11 mouse cellular contexts compared by ENCODE assay signal in the genomic region with DNA sequence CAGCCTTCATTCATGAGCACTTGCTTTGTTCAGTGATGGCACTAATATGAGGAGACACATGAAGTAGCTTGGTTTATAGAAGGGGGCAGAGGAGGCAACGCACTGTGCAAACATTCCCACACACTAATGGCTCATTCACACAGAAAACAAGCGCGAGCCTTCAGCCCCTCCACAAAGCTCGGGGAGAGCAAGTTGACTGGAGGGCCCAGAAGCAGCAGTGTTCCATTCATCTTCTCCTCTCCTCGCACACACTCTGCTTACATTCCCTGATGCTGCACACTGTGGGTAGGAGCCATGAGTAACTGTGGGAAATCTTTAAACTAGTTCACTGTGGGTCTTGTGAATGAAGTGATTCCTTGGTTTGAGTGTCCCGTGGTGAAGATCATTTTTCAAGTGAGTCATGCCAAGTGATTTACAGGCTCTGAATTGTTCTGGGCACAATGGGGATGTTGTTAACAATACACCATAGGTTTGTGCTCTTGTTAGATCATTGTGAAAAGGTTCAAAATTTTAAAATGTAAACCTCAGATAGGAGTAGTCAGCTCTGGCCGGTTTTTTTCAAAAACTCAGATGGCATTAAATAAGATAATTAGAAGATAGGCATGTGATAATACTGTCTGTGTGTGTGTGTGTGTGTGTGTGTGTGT.
A peak's percentile ranks its signal among the peaks of the same experiment; 100 is the strongest.
DNase-seq lines count a peak whose midpoint lies in the region; ATAC-seq and TF ChIP-seq lines count a peak whose summit lies in the region.
"Had no signal": no experiment of that assay in that cellular context is flagged by ENCODE, and none has a peak within 500 bp of the region (broad histone marks: within the 10 kb centered on the region; RNA-seq: fewer than 3 reads in every experiment).

No protein-coding gene starts in this region.

- H3K36me3 ChIP-seq in embryonic facial prominence, embryonic 10.5 days (replicated peaks): no peaks in the 10 kb centered on the region
- no peaks in the 10 kb centered on the region for H3K36me3 ChIP-seq in hindbrain, embryonic 13.5 days
- no peaks in the 10 kb centered on the region for H3K36me3 ChIP-seq in myocyte (ENCODE audit: control insufficient read depth, insufficient read depth)
- H3K36me3 ChIP-seq in liver, embryonic 12.5 days: no peaks in the 10 kb centered on the region
- no peaks in the 10 kb centered on the region for H3K36me3 ChIP-seq in lung, postnatal 0 days (ENCODE audit: insufficient read depth, low read length)

- 0 out of 2 replicates have a peak, but pooled peaks cover 7% of the 10 kb centered on the region for H3K4me1 ChIP-seq in embryonic facial prominence, embryonic 10.5 days
- H3K4me1 ChIP-seq in hindbrain, embryonic 13.5 days (replicated peaks): no peaks in the 10 kb centered on the region; the same call in 1 of the 2 replicates
- no peaks in the 10 kb centered on the region for H3K4me1 ChIP-seq in liver, embryonic 12.5 days
- H3K4me1 ChIP-seq in lung, postnatal 0 days (ENCODE audit: insufficient read depth, low read depth, low read length): no peaks in the 10 kb centered on the region

- H3K27ac ChIP-seq in embryonic facial prominence, embryonic 10.5 days (replicated peaks): no peak overlapping the region
- H3K27ac ChIP-seq in hindbrain, embryonic 13.5 days: no peak overlapping the region
- H3K27ac ChIP-seq in liver, embryonic 12.5 days: no peak overlapping the region
- no peak overlapping the region for H3K27ac ChIP-seq in lung, postnatal 0 days (ENCODE audit: low read length)

- no peaks in the 10 kb centered on the region for H3K27me3 ChIP-seq in embryonic facial prominence, embryonic 10.5 days (replicated peaks; ENCODE audit: low read depth, poor library complexity, severe bottlenecking)
- no peaks in the 10 kb centered on the region for H3K27me3 ChIP-seq in hindbrain, embryonic 13.5 days
- no peaks in the 10 kb centered on the region for H3K27me3 ChIP-seq in myocyte (ENCODE audit: control insufficient read depth, insufficient read depth, insufficient read length)
- no peaks in the 10 kb centered on the region for H3K27me3 ChIP-seq in liver, embryonic 12.5 days (replicated peaks)
- no peaks in the 10 kb centered on the region for H3K27me3 ChIP-seq in lung, postnatal 0 days (replicated peaks; ENCODE audit: insufficient read depth, low read length)

- H3K4me2 ChIP-seq in hindbrain, embryonic 13.5 days: no peak overlapping the region
- peak overlapping the region; percentile 30 for H3K4me2 ChIP-seq in myocyte (ENCODE audit: low read depth)
- H3K4me2 ChIP-seq in liver, embryonic 12.5 days: no peak overlapping the region
- no peak overlapping the region for H3K4me2 ChIP-seq in lung, postnatal 0 days (replicated peaks; ENCODE audit: low read depth, low read length)

- no peaks in the 10 kb centered on the region for H3K9me3 ChIP-seq in embryonic facial prominence, embryonic 10.5 days
- no peaks in the 10 kb centered on the region for H3K9me3 ChIP-seq in hindbrain, embryonic 13.5 days
- no peaks in the 10 kb centered on the region for H3K9me3 ChIP-seq in liver, embryonic 12.5 days (replicated peaks)
- no peaks in the 10 kb centered on the region for H3K9me3 ChIP-seq in lung, postnatal 0 days (ENCODE audit: low read length)

- no peak overlapping the region for H3K4me3 ChIP-seq in embryonic facial prominence, embryonic 10.5 days
- H3K4me3 ChIP-seq in hindbrain, embryonic 13.5 days: no peak overlapping the region
- no peak overlapping the region for H3K4me3 ChIP-seq in myocyte
- no peak overlapping the region for H3K4me3 ChIP-seq in liver, embryonic 12.5 days
- H3K4me3 ChIP-seq in lung, postnatal 0 days (ENCODE audit: low read depth, low read length): no peak overlapping the region

- TF ChIP-seq CTCF in brain, embryonic 14.5 days (IDR thresholded peaks at IDR 0.05; ENCODE audit: borderline replicate concordance, extremely low read depth, insufficient read depth, insufficient read length): no peak
- no peak for TF ChIP-seq CTCF in lung, postnatal 0 days (IDR thresholded peaks at IDR 0.05)

- no peak overlapping the region for H3ac ChIP-seq in myocyte (ENCODE audit: control insufficient read depth, insufficient read length)

- TF ChIP-seq POLR2A in brain, embryonic 14.5 days (IDR thresholded peaks at IDR 0.05; ENCODE audit: borderline replicate concordance, extremely low read depth, insufficient read depth, insufficient read length, poor library complexity, severe bottlenecking): no peak
- no peak for TF ChIP-seq POLR2A in myocyte (IDR thresholded peaks at IDR 0.05; ENCODE audit: insufficient read length, low read depth)

- H3K9ac ChIP-seq in hindbrain, embryonic 13.5 days: no peak overlapping the region
- no peak overlapping the region for H3K9ac ChIP-seq in liver, embryonic 12.5 days
- H3K9ac ChIP-seq in lung, postnatal 0 days (replicated peaks; ENCODE audit: low read depth): no peak overlapping the region

- ATAC-seq in hindbrain, embryonic 13.5 days (ENCODE audit: low FRiP score): peak; percentile 90
- no peak for ATAC-seq in liver, embryonic 12.5 days
- no peak for ATAC-seq in lung, postnatal 0 days

- TF ChIP-seq EP300 in lung, postnatal 0 days (IDR thresholded peaks at IDR 0.05): no peak

- no peaks in the 10 kb centered on the region for H3K79me2 ChIP-seq in myocyte (ENCODE audit: control insufficient read depth, insufficient read depth)

- DNase-seq in brain, embryonic 14.5 days (ENCODE audit: low read depth): peak; percentile 73
- peak; percentile 20 for DNase-seq in embryonic facial prominence, embryonic 10.5 days (ENCODE audit: low spot score)
- DNase-seq in cerebellum, postnatal 4 days (ENCODE audit: low spot score in 2 of 2): no peak
- no peak for DNase-seq in lung, postnatal 0 days (ENCODE audit: low spot score)
- no peak for DNase-seq in lung, adult 18-20 months
- DNase-seq: gastrocnemius, postnatal 36 days; kidney, postnatal 10 days; thymus, postnatal 36 days had no signal

- WGBS in embryonic facial prominence, embryonic 10.5 days: 51% methylated on average over 7 of the region's 7 CpGs
- 24% methylated on average over 7 of the region's 7 CpGs for WGBS in hindbrain, embryonic 13.5 days
- 59% methylated on average over 7 of the region's 7 CpGs for WGBS in liver, embryonic 12.5 days (ENCODE audit: insufficient replicate concordance)
- 40% methylated on average over 7 of the region's 7 CpGs for WGBS in lung, postnatal 0 days

TF ChIP-seq in myocyte, 11 proteins besides CTCF, POLR2A, EP300 and RAD21:
- no peak for TF ChIP-seq MAX (IDR thresholded peaks at IDR 0.05; ENCODE audit: low read depth)
- TF ChIP-seq SRF (IDR thresholded peaks at IDR 0.05; ENCODE audit: control insufficient read depth, insufficient read length, low read depth): no peak
- no peak for TF ChIP-seq CEBPB (IDR thresholded peaks at IDR 0.05; ENCODE audit: insufficient read depth, poor library complexity, severe bottlenecking)
- TF ChIP-seq TCF3 (IDR thresholded peaks at IDR 0.05; ENCODE audit: insufficient read length, low read depth): no peak
- TF ChIP-seq MYOD1 (IDR thresholded peaks at IDR 0.05; ENCODE audit: control insufficient read depth in 1 of 3, insufficient read length in 2 of 3, low read depth in 2 of 3): no peak
- TF ChIP-seq POLR2AphosphoS2 (IDR thresholded peaks at IDR 0.05; ENCODE audit: insufficient read length, low read depth): no peak
- no peak for TF ChIP-seq MYOG (IDR thresholded peaks at IDR 0.05; ENCODE audit: control insufficient read depth in 1 of 3, insufficient read depth in 1 of 3, insufficient read length in 2 of 3, low read depth in 2 of 3)
- no peak for TF ChIP-seq USF1 (IDR thresholded peaks at IDR 0.05; ENCODE audit: low read depth)
- TF ChIP-seq REST (IDR thresholded peaks at IDR 0.05; ENCODE audit: insufficient read depth, insufficient read length): no peak
- no peak for TF ChIP-seq TCF12 (IDR thresholded peaks at IDR 0.05; ENCODE audit: insufficient read depth, poor library complexity, severe bottlenecking)
- no peak for TF ChIP-seq E2F4 (IDR thresholded peaks at IDR 0.05; ENCODE audit: insufficient read depth)

Comparison
In these comparisons a context has a peak if more than half of its experiments do, and no peak if none do; other contexts are left out.
1. DNase-seq: peak in brain, embryonic 14.5 days (single experiment) and embryonic facial prominence, embryonic 10.5 days (single experiment); none in cerebellum, postnatal 4 days (0 of 2), lung, postnatal 0 days (single experiment) and lung, adult 18-20 months (0 of 2).